Mouse (Mus musculus) heart, postnatal 25 days (tissue): ENCODE results near the gene Prlh. TPM values are rescaled to one million over a fixed set of nuclear protein-coding genes. Genes with fewer than 3 reads are reported as not detected.

Source experiments
- DNase-seq: peaks from one replicate; pipeline ENCODE4 v3.0.0; 2022; ENCODE audit warnings: low spot score
- intact Hi-C: fragments of 180-260 bp; cut with DNase I; formaldehyde crosslinking; loops from one replicate; pipeline ENCODE4 v1.15.1; 2025
- total RNA-seq, 2 experiments: library from RNA; stranded (reverse); gene quantifications; 2 replicates each; pipeline ENCODE4 v1.2.3; 2021

Gene Prlh
- total RNA-seq, 2 experiments from 2014 or later: not detected

- DNase-seq: no peak
- intact Hi-C loops: loop anchor here (2.0 kb wide), 1 partner anchor 15 kb away; no protein-coding TSS in a partner anchor
Measured at GRCm38 (mm10) chr1:90997641-90998040, 44.7 kb downstream of the Prlh start.

GRCm38 (mm10) chr1:90998268-90998890 lies 45.5 kb downstream of the Prlh start, which contains the start of gene Lrrfip1:
Lrrfip1 (plus strand) TSS chr1:90998737.
- intact Hi-C loops: no loop called here
- peak; percentile 52 for DNase-seq

GRCm38 (mm10) chr1:90998891-90999611 lies 46.1 kb downstream of the Prlh start:
- intact Hi-C loops: no loop called here
- no peak for DNase-seq

DNA sequence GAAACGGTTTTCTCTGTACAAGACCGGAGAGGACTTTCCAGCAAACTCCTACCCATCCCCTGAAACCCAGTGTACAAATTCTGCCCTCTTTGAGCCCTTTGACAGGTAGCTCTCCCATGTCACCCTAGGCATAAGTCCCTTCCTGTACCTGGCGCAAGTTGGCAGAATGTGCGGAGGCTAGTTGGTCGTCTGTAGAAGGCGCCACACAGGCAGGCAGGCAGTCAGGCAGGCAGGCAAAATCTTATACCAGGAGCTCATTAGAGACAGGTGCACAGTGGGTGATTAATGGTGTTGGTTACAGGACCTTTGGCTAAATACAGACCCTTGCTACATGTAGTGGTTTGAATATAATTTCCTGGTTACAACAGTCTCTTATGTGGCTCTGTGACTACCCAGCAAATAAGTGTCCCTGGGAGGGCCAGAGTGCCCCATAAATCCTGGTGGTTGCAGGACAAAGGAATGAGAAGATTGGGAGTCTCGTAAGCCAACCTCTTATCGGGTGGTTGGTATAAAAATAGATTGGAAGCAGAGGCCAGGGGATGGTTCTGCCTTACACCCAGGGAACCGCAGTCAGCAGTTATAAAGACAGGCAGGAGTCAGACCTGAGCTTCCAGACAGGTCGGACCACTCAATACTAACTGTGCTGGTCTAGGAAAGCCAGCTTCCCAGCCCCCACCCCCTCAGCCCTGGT lies 47.1 kb downstream of the Prlh start:
- intact Hi-C loops: loop anchor here (2.0 kb wide), 1 partner anchor 17 kb away; no protein-coding TSS in a partner anchor
- no peak for DNase-seq

DNA sequence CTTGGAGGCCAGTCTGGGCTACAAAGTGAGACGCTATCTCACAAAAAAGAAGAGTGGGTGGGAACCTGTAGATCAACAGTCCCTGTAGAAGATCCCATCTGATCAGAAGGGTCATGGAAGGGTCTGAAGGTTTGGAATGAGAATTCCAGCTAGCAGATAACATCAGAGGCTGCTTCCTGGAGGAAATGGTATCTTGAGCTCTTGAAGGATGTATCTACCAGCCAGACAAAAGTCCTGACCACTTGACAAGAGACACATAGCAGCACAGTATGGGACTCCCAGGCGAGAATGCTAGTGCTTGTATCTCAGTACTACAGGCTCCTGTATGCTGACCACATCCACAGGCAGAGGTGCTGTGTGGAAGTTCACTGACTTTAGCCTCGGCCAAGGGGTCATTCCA lies 48.2 kb downstream of the Prlh start:
- intact Hi-C loops: loop anchor here (2.0 kb wide), 1 partner anchor 16 kb away; no protein-coding TSS in a partner anchor
- no peak for DNase-seq

- intact Hi-C loops: loop anchor here (2.0 kb wide), 1 partner anchor 15 kb away; no protein-coding TSS in a partner anchor
- no peak for DNase-seq
Measured at GRCm38 (mm10) chr1:91001871-91002539, 49.1 kb downstream of the Prlh start.

- intact Hi-C loops: no loop called here
- no peak for DNase-seq
Measured at GRCm38 (mm10) chr1:91002641-91003040, 49.7 kb downstream of the Prlh start.

Other genes starting within 250 kb of the Prlh start
- 10 to 100 TPM; 55.9 to 70.0 TPM for gene Col6a3, start 109.1 kb upstream of the Prlh start, total RNA-seq
- under 1 TPM; 0.87 to 0.99 TPM for gene Mlph, start 38.0 kb upstream of the Prlh start, total RNA-seq
- 1 to 10 TPM; 2.1 to 3.2 TPM for gene Rab17, start 16.6 kb downstream of the Prlh start, total RNA-seq
- 10 to 100 TPM; 81.3 to 98.0 TPM for gene Lrrfip1, start 45.6 kb downstream of the Prlh start, total RNA-seq
- gene Rbm44, start 192.0 kb downstream of the Prlh start, total RNA-seq: under 1 TPM in 1 of 2 experiments, not detected in 1; 0.10 TPM
- 10 to 100 TPM in 1 of 2 experiments, 1 to 10 TPM in 1; 7.7 to 10.1 TPM for gene Ramp1, start 226.7 kb downstream of the Prlh start, total RNA-seq